Mouse (Mus musculus) small intestine, adult 2 months (tissue): Measurements from ENCODE around the gene Slc25a38.

Source experiments
- CTCF ChIP-seq: fragments of 200-500 bp; IDR thresholded peaks from 2 replicates; pipeline ENCODE4 v1.5.1; 2012; ENCODE audit warnings: low read depth, mild to moderate bottlenecking, control low read depth, inconsistent platforms, low read length, moderate library complexity, mixed read lengths; ENCODE audit not compliant: insufficient replicate concordance, insufficient read length; ENCODE audit errors: extremely low read depth
- POLR2A ChIP-seq: fragments of 200-500 bp; IDR thresholded peaks from 2 replicates; pipeline ENCODE4 v1.6.1; 2012; ENCODE audit warnings: low read depth, mild to moderate bottlenecking, control low read depth, inconsistent platforms, low read length, moderate library complexity

DNA sequence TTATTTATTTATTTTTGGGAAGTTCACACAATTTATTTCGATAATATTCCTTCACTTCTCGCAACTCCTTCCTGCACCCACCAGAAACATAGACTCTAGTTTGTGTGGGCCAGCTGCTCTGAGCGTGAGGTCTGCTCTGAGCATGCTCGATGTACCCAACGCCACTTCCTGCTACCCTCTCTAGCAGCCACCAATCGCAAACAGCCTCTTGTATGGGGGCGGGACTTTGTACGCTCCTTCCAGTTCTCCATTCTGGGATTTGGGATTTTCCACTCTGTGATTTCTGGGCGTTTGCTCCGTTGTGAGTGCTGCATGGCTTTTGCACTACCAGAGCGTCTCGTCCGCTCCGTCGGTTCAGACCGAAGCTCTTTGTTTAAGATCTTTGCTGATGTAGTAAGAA lies 53.7 kb downstream of the Slc25a38 start:
- no peak for TF ChIP-seq CTCF
- TF ChIP-seq POLR2A, result no peak
